Mouse (Mus musculus): ENCODE results near the gene B3galt1. TPM values are rescaled to one million over a fixed set of nuclear protein-coding genes. Genes with fewer than 3 reads are reported as not detected.

B3galt1 gene
- polyA plus RNA-seq (2012; rRNA removed), result 0.12 and 0.22 TPM in 2 replicates

DNA sequence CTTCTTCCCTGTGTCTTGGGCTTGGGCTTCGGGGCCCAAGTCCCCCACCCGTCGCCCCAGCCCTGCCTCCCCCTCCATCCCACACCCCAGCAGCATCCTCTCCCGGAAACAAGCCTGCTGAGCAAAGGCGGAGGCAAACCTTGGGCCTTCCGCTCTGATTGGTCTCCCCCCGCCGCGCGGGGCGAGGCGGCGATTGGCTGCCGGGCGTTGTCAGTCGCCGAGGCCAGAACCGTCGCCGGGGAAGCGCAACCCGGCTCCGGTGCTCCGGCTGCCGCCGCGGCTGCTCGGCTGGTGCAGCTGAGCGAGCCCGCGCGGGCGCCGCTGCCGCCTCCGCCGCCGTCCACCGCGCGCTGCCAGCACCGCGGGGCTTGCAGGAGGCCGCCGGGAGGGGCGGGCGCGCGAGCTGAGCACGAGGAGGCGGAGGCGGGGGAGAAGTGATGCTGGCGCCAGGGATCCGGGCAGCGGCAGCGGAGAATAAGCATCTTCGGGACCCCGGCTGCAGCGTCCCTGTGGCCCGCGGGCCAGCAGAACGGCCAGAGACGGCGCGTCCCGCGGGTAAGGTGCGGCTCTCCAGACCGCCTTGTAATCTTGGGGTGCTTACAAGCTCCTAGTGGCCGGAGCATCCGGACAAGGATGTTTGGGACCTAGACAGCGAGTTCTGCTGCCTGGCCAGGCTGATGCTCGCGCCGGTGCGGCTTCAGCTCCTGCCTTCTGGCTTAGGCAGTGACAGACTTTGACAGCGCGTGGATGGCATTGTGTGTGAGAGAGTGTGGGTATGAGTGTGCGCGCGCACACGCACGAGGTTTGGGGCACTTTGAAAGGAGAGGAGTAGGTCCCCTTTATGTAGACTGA, at the start of gene B3galt1:
Gene B3galt1, plus strand, starts transcription at position 392 of the 852 bp plus-strand sequence.
- 3% methylated on average over 83 of the region's 83 CpGs for WGBS
- DNase-seq (ENCODE audit: low read depth, low spot score), result no peak

DNA sequence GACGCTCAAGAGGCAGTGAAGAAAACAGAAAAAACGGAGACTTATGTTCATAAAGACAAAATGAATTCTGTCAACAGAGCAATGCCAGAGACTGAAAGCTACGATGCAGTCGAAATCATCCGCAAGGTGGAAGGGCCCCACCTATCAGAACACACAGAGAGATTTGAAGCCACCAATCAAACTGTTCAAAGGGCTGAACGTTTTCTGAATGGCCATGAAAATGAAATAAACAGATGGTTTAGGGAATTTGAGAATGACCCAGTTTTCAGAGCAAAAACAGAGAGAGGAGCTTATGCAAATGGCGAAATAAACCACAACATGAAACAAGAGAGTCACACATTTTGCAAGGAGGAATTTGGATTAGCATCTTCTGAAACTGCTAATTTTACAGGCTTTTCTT, 49.3 kb upstream of the B3galt1 start:
- 85% methylated on average over 7 of the region's 7 CpGs for WGBS
- DNase-seq (ENCODE audit: low read depth, low spot score), result no peak

DNA sequence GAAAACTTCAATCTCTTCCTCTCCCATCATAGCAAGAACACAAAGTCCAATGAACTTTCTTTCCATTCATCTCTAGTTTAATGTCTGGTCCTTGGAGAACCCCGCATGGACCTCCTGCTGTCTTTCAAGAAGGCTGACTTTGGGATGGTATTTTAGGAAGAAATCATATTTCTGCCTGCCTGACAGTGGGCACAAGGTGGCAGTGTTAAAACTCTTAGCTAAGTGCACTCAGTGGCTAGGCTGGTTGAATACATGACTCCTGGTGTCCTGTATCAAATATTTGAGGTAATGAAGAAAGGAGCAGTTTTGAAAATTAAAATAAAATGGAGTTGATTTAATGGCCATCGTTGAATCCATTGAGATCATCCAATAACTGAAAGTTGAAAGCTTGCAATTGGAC, 30.3 kb upstream of the B3galt1 start:
- 87% methylated on average over 2 of the region's 2 CpGs for WGBS
- DNase-seq (ENCODE audit: low read depth, low spot score), result no peak

DNA sequence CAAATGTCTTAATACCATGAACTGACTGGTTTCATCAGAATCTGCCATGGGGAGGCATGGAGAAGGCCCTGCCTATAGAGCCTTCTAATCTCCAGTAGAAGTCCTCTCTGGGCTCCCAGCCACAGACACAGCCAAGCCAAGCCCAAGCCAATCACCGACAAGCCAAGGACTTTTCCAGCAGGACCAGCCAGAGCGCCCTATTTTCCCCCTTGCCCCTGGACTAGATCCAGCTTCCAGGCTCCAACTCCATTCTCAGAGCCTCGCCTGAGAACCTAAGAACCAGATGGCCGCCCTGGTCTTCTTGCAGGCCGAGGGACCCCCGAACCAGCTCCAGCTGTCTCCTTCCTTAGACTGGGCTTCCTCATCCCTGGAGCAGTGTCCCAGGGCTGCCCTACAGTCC, 26.2 kb upstream of the B3galt1 start:
- 80% methylated on average over 6 of the region's 6 CpGs for WGBS
- no peak for DNase-seq (ENCODE audit: low read depth, low spot score)

DNA sequence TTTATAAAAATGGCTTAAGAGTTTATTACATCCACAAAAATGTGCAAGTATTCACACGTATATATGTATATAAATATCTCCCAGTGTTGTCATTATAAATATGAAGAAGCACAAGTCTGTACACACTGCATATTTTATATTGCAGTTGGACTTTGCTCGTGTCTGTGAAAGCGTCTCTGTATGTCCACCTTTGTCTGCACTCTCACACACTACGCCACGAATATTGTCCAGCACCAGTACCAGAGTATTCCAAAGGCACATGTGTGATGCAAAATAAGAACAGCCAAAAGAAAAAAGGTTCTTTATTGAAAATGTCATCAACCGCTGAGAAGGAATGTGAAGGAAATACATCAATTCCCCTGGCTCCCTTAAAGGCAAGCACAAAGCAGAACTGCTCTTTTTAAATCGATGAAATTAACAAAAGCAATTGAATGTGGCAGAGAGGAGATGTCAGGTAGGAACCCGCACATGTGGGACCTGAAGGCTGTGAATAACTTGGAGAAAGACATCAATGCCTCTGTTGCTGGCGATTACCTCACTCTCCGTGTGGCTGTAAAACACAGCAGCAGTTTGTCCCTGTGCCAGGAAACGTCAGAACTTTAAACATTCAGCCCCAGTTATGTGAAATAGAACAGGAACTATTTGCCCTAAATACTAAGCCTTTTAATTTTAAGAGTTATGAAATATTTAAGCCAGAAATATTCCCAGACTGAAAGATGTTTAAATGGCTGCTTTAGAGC, 23.5 kb upstream of the B3galt1 start:
- WGBS, result 36% methylated on average over 11 of the region's 11 CpGs
- no peak for DNase-seq (ENCODE audit: low read depth, low spot score)

DNA sequence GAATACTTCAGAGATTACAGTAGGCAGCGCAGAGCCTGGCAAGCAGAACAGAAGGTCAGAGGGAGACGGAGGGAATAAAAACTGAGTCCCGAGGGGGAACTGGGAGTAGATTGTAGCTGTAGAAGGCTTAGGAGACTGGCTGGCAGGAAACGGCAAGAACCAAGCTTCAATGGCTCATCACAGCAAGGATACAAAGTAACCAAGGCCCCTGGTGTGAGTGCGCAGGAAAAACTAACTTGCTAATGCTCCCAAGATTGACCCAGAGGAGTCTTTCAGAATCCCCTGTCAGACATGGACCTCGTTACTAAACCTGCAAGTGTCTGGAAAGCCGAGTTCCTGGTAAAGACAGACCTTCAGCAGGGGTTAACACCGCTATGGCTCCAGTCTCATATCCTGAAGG, 21.2 kb upstream of the B3galt1 start:
- no peak for DNase-seq (ENCODE audit: low read depth, low spot score)
- 73% methylated on average over 8 of the region's 8 CpGs for WGBS

DNA sequence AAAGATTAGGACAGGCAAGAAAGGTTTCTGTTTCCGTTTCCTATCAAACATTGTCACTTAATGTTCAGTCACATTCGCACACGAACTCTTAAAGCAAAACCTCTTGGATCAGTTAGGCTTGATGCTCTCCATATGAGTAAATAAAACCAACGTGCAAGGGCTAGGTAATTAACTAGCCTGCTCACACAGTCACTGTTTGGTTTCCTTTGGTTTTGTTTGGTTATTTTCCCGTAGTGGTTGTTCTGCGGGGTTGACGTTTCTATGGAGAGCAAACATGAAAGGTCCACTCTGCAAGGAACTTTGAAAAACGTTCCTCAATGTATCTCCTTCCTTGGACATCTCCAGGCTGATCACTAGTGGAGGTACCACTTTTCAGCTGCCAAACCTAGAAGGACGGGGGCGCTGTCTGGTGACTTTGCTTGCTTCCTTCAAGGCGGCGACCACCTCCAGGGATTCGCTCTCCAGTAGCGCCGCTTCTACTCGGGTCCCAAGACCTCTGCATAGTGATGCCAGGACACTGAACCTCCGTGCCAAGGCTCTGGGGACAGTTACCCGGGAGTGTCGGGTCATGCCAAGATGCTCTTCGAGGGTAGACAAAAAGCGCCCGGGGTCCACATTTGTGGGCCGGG, 706 bp upstream of the B3galt1 start:
- 3% methylated on average over 23 of the region's 23 CpGs for WGBS
- no peak for DNase-seq (ENCODE audit: low read depth, low spot score)

DNA sequence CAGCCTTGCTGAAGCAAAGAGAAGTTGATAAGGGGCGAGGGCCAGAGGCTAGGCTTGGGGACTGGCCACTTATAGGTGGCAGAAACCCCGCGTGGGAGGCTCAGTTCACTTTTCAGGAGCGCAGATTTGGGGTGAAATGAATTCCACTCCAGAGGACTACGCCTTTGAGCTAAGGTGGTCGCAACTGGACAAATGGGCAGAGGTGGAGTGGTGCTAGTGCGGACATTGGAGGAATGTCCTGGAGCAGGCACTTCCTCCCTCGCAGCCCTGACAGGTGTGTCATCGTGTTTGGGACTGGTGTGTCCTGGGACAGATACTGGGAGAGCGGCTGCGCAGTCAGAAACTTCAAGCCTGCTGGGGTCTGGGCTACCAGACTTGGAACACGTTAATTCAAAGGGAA, 895 bp downstream of the B3galt1 start:
- no peak for DNase-seq (ENCODE audit: low read depth, low spot score)
- 8% methylated on average over 12 of the region's 12 CpGs for WGBS

DNA sequence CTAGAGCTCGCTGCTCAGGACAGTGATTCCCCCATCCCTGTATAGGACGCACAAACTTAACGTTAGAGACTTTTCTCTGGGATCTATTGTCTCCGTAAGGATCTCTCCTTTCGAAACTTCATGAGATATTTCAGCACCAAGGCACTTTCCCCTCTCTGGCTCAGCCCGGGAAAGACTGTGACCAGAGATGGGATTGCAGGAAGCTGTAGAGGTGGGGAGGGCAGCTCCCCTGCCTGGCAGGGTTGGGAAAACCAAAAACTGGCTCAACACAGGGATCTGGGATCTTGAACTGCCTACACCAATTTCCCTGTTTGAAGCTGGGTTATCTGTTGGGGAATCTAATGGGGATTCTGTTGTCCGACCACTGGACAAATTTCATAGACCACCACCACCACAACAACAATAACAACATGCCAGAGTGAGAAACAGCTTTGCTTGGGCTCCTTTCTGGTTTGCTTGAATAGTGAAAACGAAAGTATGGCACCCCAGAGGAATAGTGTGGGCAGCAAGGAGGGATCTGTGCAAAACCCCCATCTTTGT, 1.5 kb downstream of the B3galt1 start:
- no peak for DNase-seq (ENCODE audit: low read depth, low spot score)
- 13% methylated on average over 8 of the region's 8 CpGs for WGBS

DNA sequence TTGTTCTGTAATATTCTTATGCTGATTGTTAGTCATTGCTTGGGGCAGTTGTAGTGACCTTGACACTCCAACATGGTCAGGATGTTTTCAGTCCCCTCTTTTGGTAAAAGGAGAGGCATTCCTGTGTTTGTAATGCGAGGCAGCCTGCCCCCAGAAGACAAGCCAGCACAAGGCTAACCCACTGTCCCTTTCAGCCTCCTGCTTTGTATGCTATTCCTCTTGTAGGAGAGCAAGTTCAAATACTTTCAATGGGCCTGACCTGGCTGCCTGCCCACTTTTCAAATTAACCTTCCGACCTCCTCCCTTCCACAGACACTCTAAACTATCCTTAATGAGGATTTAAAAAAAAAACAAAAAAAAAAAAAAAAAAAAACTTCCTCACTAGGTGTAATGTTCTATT, 11.0 kb downstream of the B3galt1 start:
- no peak for DNase-seq (ENCODE audit: low read depth, low spot score)
- WGBS, result 51% methylated on average over 2 of the region's 2 CpGs

DNA sequence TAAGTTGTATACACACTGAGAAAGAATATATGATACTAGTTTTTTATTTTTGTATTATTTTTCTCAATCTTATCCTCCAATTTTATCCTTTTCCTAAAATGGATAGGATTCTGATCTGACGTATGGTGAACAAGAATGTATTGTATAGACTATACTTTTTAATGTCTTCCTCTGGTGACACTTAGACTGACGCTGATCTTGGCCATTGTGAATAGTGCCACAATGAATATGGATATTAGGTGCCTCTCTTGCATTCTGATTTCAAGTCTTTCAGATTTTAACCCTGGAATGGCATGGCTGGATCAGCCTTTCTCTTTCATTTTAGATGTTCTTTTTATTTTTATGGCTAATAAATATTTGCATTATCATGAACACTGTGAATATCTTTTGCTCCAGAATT, 17.4 kb downstream of the B3galt1 start:
- no peak for DNase-seq (ENCODE audit: low read depth, low spot score)
- 66% methylated on average over 2 of the region's 2 CpGs for WGBS

DNA sequence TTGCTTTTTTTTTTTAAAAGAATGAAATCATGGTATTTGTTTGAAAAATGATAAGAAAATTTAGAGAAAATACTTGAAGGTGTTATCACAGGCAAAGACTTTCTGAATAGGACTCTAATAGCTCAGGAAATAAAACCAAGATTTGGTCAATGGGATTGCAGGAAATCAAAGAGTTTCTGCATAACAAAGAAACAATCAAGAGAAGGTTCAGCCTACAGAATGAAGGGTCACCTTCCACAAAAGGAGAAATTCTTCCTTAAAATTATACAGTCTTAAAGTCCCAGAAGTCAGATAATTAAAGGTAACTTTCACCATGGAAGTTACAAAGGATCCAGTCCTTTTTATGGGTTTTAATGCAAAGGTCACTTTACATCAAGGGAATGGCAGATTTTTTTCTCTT, 24.7 kb downstream of the B3galt1 start:
- DNase-seq (ENCODE audit: low read depth, low spot score), result no peak

DNA sequence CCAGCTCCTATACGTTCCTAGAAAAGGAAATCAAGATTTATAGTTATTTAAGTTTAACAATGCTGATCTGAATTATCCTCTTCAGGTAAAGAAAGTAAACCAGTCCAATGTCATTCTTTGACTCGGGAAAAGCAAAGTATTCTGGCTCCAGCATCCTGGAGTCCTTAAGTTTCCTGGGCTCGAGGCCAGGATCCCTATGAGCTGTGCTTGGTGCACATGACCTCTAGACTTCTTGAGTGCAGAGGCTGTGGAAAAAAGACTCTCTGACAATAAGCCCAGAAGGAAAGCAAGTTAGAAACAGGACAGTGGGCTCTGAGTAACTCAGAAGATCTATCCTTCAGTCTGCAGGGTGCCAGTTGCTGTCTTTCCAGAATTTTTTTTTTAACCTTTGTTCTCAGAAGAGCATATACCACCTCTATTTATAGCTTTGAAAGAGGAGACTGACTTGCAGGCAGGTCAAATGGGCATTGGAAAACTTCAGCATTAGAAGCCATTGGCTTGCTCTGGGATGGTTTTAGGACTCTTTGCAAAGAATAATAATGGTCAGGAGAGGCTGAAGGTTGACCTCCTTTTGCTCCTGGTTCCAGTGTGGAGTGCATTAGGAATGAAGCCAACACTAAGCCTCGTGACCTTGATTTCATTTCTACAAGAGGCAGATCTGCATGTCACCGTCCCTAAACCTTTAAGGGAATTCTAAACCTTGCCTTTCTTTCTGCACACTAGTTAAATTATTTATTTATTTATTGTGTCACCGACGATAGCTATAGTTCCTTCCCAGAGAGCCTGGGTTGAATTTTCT, 26.4 kb downstream of the B3galt1 start:
- 65% methylated on average over 7 of the region's 7 CpGs for WGBS
- DNase-seq (ENCODE audit: low read depth, low spot score), result no peak

DNA sequence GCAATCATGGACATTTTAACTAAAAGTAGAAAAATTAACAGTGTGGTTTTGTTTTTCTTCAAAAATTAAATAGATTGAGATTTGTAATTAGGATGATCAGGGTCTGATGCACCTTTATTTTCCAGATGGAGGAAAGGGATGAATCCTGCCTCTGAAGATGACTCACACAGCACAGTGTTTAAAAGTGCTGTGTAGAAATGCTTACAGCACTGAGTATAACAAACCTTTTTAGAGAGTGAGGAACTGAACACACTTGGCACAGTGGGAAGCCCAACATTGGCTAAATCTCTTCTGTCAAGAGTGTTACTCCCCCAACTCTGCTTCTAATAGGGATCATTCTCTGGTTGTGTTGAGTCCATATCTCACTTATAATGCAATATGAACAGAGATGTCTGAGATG, 57.2 kb downstream of the B3galt1 start:
- no peak for DNase-seq (ENCODE audit: low read depth, low spot score)

DNA sequence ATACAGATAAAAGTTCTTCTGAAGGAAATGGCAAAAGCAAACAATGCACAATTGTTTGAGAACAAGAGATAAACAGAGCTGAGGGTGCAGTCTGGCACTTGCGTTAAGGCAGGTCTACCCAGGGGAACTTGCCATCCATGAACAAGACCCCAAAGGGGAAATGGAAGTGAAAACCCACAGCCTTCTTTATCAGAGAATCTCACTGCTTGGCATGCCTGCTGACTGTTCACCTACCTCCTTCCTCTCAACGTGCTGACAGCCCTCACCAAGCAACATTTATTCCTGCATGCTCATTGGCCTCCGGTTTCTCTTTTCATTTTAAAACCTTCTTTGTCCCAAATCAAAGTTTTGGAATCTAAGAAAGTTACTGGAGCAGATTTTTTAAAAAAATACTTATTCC, 62.0 kb downstream of the B3galt1 start:
- 57% methylated on average over 3 of the region's 3 CpGs for WGBS
- no peak for DNase-seq (ENCODE audit: low read depth, low spot score)

DNA sequence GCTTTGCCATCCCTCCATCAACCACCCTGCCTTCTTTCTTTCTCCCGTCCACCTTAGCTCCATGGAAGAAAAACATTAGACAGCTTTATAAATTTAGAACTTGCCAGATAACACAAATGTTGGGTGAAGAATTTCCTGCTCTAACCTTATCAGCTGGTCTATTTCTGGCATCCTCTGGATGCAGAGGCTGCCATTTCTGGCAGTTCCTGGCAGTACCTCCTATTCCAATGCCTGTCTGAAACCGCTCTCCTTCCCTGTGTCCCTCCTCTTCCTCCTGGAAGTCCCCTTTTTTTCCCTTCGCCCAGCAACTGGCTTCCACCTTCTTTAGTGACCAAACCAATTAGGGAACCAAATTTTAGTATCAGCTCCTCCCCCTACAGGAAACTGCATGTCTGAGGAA, 62.6 kb downstream of the B3galt1 start:
- no peak for DNase-seq (ENCODE audit: low read depth, low spot score)
- 71% methylated on average over 3 of the region's 3 CpGs for WGBS

DNA sequence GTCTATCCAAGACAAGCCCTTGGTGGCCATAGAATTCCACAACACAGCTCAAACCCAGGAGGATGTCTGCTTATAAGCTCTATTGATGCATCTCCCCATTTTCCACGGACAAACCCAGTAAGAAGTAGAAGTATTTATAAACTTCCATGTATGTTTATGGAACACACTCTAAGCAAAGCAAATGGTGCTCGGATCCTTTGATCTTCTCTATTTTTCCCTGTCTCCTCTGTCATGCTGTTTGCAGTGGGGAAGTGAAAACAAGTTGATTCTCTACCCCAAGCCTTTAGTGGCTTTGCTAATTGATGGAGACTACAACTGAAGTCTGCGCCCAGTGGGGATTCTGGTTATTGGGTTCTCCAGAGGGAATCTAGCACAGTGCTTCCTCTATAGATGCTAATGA, 89.2 kb downstream of the B3galt1 start:
- WGBS, result 65% methylated on average over 3 of the region's 3 CpGs

DNA sequence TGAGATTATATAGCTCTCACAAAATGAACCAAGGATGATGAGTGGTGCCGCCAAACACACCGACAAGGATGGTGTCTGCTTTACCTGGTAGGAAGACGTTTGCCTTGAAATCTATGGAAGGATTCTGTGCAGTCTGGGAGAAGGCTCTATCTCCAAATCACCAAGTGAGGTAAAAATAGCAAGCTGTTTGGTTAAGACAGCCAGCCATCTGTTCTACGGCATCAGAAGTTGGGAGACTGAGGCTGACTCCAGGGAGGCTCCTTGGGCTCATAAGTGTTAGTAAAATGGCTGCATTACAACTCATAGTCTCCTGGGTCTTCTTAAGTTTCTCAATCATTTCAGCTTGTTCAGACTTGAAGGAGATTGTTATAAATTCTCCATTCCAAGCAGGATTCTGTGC, 91.7 kb downstream of the B3galt1 start:
- 82% methylated on average over 4 of the region's 4 CpGs for WGBS
- no peak for DNase-seq (ENCODE audit: low read depth, low spot score)

More for the DNA sequence above, 89.2 kb downstream of the B3galt1 start:
- no peak for DNase-seq (ENCODE audit: low read depth, low spot score)

DNA sequence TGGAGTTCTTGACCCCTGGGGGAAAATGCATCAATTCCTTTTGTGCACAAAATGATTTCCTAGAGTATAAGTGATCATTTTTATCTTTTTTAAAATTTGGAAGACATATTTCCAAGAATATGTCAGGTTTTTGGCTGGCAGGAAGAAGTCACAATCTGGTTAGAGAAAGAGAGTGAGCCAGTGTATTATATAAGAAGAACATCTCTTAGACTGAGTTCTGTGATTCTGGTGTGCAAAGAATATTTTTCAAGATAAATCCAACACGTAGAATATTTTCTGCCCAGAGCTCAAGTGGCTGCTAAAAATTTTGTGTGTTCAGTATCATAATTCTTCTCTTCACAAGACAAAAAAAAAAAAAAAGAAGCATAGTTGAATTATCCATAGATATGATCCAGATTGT, 92.4 kb downstream of the B3galt1 start:
- no peak for DNase-seq (ENCODE audit: low read depth, low spot score)
- WGBS, result 79% methylated on average over 1 of the region's 1 CpGs

DNA sequence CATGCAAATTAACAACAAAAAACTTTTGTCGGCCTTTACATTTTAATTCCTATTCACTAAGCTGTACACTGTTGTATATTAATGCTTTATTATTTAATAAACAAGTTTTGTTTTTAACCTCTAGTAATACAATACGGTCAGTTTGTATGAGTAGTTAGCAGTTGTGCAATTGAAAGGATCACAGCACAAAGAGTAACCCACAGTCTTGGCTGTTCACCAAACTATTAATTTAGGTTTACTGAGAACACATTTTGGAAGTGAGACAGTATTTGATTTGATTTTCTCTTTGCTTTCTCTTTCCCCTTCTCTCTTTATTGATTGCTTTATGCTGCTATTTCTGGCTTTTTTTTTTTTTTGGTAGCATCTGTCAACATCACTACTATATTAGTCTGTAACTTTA, 106.0 kb downstream of the B3galt1 start:
- WGBS, result 88% methylated on average over 2 of the region's 2 CpGs
- no peak for DNase-seq (ENCODE audit: low read depth, low spot score)
